Mouse (Mus musculus) megakaryocyte, embryonic 14.5 days (primary cell): ENCODE measurements around the gene Arhgap27. TPM values are rescaled to one million over a fixed set of nuclear protein-coding genes. Genes with fewer than 3 reads are reported as not detected.

Source experiments
- H3K27me3 ChIP-seq: replicated peaks from 2 replicates; pipeline ENCODE3; 2012; ENCODE audit warnings: inconsistent platforms
- H3K36me3 ChIP-seq: replicated peaks from 2 replicates; pipeline ENCODE3; 2012; ENCODE audit warnings: low read length, inconsistent platforms, mixed read lengths
- H3K4me1 ChIP-seq: 2 replicates; pipeline ENCODE4 v1.6.1; 2012; ENCODE audit warnings: inconsistent platforms
- H3K4me3 ChIP-seq: replicated peaks from 2 replicates; pipeline ENCODE3; 2012; ENCODE audit warnings: moderate library complexity, mild to moderate bottlenecking, inconsistent platforms
- H3K9me3 ChIP-seq: 2 replicates; pipeline ENCODE4 v1.6.1; 2012; ENCODE audit warnings: inconsistent platforms
- FLI1 ChIP-seq: IDR thresholded peaks from 2 replicates; pipeline ENCODE4 v1.6.1; 2012; ENCODE audit warnings: low read length, inconsistent platforms, mixed read lengths
- GATA1 ChIP-seq: IDR thresholded peaks from 3 replicates; pipeline ENCODE4 v1.6.1; 2012; ENCODE audit warnings: mixed read lengths, low read length, inconsistent platforms, borderline replicate concordance
- polyA plus RNA-seq: library from polyadenylated mRNA; stranded (reverse); fragments of >175 nt; gene quantifications from 2 replicates; pipeline ENCODE4 v1.2.3, GENCODE M21; 2012; ENCODE audit warnings: low replicate concordance; ENCODE audit not compliant: insufficient read depth

Gene Arhgap27
- polyA plus RNA-seq, 1 experiment: 4.9 TPM

GRCm38 (mm10) chr11:103386827-103387226, 23.3 kb upstream of the Arhgap27 start:
- Histone ChIP-seq H3K27me3 (no peaks in the 10 kb centered on the region), H3K4me3 (no peak overlapping the region), H3K4me1 (peaks cover 48% of the 10 kb centered on the region), H3K9me3 (no peaks in the 10 kb centered on the region), H3K36me3 (peaks cover 87% of the 10 kb centered on the region)
- TF ChIP-seq FLI1 (no peak), GATA1 (no peak)

- H3K36me3 ChIP-seq: peaks cover 83% of the 10 kb centered on the region
- H3K27me3 ChIP-seq: no peaks in the 10 kb centered on the region
- no peaks in the 10 kb centered on the region for H3K9me3 ChIP-seq
- TF ChIP-seq FLI1: no peak
- no peak for TF ChIP-seq GATA1
- peaks cover 44% of the 10 kb centered on the region for H3K4me1 ChIP-seq
- H3K4me3 ChIP-seq: peak overlapping the region; percentile 57
Observed at GRCm38 (mm10) chr11:103381956-103382613, 18.6 kb upstream of the Arhgap27 start.

DNA sequence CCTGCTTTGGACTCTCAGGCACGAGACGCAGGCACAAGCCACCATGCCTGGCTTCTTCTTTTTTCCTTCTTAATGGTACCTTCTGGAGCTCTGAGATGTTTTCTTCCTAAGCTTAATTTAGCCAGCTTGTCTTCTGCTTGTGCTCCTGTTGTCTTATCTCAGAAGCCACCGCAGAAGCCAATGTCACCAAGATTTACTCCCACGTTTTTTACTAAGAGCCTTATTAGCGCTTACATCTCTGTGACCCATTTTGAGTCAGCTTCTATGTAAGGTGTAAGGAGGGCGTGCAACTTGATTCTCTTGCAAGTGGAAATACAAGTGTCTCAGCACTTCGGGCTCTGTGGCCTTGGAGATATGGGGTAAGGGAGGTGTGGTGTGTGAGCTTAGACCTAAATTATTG, 18.0 kb upstream of the Arhgap27 start:
- Histone ChIP-seq H3K4me1 (peaks cover 44% of the 10 kb centered on the region), H3K36me3 (peaks cover 83% of the 10 kb centered on the region)
- no peak for TF ChIP-seq GATA1
- TF ChIP-seq FLI1: no peak

DNA sequence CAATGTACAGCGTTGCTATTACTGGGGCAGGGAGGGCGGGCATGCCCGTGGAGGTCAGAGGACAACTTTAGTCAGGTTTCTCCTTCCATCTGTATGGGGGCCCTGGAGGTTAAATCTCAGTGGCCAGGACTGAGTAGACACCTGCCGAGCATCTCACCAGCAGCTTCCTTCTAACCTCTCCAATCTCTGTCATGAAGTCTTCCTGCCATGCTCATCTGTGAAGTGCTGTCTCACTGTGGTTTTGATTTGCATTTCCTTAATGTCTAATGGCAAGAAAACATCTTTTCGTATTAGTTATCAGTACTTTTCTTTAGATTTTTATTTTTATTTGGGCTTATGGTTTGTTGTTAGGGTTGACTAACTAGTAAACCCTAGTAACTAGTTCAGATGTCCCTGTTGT, 17.0 kb upstream of the Arhgap27 start:
- no peaks in the 10 kb centered on the region for H3K9me3 ChIP-seq
- no peaks in the 10 kb centered on the region for H3K27me3 ChIP-seq
- no peak for TF ChIP-seq FLI1
- TF ChIP-seq GATA1: no peak
- H3K36me3 ChIP-seq: peaks cover 83% of the 10 kb centered on the region
- no peak overlapping the region for H3K4me3 ChIP-seq
- peaks cover 54% of the 10 kb centered on the region for H3K4me1 ChIP-seq

More for the DNA sequence above, 18.0 kb upstream of the Arhgap27 start:
- no peaks in the 10 kb centered on the region for H3K27me3 ChIP-seq
- H3K9me3 ChIP-seq: no peaks in the 10 kb centered on the region
- peak overlapping the region; percentile 57 for H3K4me3 ChIP-seq

- Histone ChIP-seq H3K4me3 (no peak overlapping the region), H3K27me3 (no peaks in the 10 kb centered on the region), H3K4me1 (peaks cover 57% of the 10 kb centered on the region), H3K9me3 (no peaks in the 10 kb centered on the region), H3K36me3 (peaks cover 83% of the 10 kb centered on the region)
- no peak for TF ChIP-seq GATA1
- TF ChIP-seq FLI1: no peak
Observed at GRCm38 (mm10) chr11:103378341-103378740, 14.8 kb upstream of the Arhgap27 start.

- no peak for TF ChIP-seq GATA1
- TF ChIP-seq FLI1: no peak
- H3K4me3 ChIP-seq: no peak overlapping the region
- peaks cover 98% of the 10 kb centered on the region for H3K36me3 ChIP-seq
- H3K4me1 ChIP-seq: peaks cover 51% of the 10 kb centered on the region
- H3K9me3 ChIP-seq: no peaks in the 10 kb centered on the region
- H3K27me3 ChIP-seq: no peaks in the 10 kb centered on the region
Observed at GRCm38 (mm10) chr11:103375772-103376171, 12.3 kb upstream of the Arhgap27 start.

- Histone ChIP-seq H3K4me3 (no peak overlapping the region), H3K9me3 (no peaks in the 10 kb centered on the region), H3K36me3 (peaks cover 99% of the 10 kb centered on the region), H3K27me3 (no peaks in the 10 kb centered on the region), H3K4me1 (peaks cover 54% of the 10 kb centered on the region)
- TF ChIP-seq FLI1: no peak
- TF ChIP-seq GATA1: no peak
Observed at GRCm38 (mm10) chr11:103375258-103375657, 11.8 kb upstream of the Arhgap27 start.

DNA sequence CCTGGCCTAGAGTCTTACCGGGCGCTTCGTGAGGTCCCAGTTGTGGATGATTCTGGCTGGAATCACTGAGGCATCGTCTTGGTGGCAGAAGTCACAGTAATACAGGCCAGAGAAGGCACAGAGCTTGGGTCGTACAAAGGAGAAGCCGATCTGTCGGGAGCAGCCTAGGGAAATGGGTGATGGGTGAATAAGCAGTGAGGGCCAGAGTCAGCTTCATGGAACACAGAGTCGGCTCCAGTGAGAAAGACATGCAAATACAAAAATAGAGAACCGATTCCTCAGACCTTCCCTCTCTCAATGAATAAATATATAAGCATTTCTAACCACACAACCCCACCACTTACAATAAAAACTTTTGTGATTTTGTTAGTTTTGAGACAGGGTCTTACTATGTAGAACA, 10.4 kb upstream of the Arhgap27 start:
- Histone ChIP-seq H3K36me3 (peaks cover 99% of the 10 kb centered on the region), H3K4me1 (peaks cover 60% of the 10 kb centered on the region), H3K4me3 (no peak overlapping the region), H3K9me3 (no peaks in the 10 kb centered on the region), H3K27me3 (no peaks in the 10 kb centered on the region)
- TF ChIP-seq FLI1 (no peak), GATA1 (no peak)

GRCm38 (mm10) chr11:103372561-103372960, 9.1 kb upstream of the Arhgap27 start:
- Histone ChIP-seq H3K36me3 (peaks cover 99% of the 10 kb centered on the region), H3K4me1 (peaks cover 60% of the 10 kb centered on the region), H3K4me3 (no peak overlapping the region), H3K9me3 (no peaks in the 10 kb centered on the region), H3K27me3 (no peaks in the 10 kb centered on the region)
- no peak for TF ChIP-seq GATA1
- TF ChIP-seq FLI1: no peak

DNA sequence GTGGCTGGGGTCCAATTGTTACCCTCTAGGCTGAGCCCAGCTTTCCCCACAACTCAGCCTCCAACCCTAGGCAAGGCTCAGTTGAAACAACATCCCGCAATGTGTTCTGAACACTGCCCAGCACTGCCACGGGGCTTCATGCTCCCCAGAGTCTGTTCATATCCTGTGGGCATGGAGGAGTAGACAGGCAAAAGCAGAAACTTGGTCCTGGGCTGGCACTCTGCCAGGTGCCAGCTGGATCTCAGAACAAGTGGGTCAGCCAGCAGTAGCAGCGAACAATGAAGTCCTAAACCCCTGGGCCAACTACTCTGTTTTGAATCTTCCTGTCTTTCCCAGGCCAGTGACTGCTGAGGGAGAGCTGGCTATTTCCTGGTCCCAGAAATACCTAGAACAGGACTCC, 8.6 kb upstream of the Arhgap27 start:
- peaks cover 99% of the 10 kb centered on the region for H3K36me3 ChIP-seq
- TF ChIP-seq FLI1 (no peak), GATA1 (no peak)

GRCm38 (mm10) chr11:103371222-103371539, 7.7 kb upstream of the Arhgap27 start:
- Histone ChIP-seq H3K36me3 (peaks cover 99% of the 10 kb centered on the region), H3K4me3 (no peak overlapping the region), H3K9me3 (no peaks in the 10 kb centered on the region), H3K27me3 (no peaks in the 10 kb centered on the region), H3K4me1 (peaks cover 51% of the 10 kb centered on the region)
- TF ChIP-seq FLI1 (no peak), GATA1 (no peak)

More for the DNA sequence above, 8.6 kb upstream of the Arhgap27 start:
- Histone ChIP-seq H3K4me1 (peaks cover 59% of the 10 kb centered on the region), H3K4me3 (no peak overlapping the region), H3K9me3 (no peaks in the 10 kb centered on the region), H3K27me3 (no peaks in the 10 kb centered on the region)
